Mouse (Mus musculus) T-helper 2 cell (primary cell): ENCODE measurements around the gene Pgghg.

Source experiments
- in situ Hi-C: fragments of 300-600 bp; cut with MboI, MseI; formaldehyde crosslinking; loops from one replicate; pipeline ENCODE4 v1.15.1; 2025; ENCODE audit warnings: high pct_unique_total_duplicates

Gene Pgghg

GRCm38 (mm10) chr7:140941222-140942051 lies at the start of gene Pgghg:
TSS of gene Pgghg (plus strand) at chr7:140941391.
- in situ Hi-C loops = no loop called here

DNA sequence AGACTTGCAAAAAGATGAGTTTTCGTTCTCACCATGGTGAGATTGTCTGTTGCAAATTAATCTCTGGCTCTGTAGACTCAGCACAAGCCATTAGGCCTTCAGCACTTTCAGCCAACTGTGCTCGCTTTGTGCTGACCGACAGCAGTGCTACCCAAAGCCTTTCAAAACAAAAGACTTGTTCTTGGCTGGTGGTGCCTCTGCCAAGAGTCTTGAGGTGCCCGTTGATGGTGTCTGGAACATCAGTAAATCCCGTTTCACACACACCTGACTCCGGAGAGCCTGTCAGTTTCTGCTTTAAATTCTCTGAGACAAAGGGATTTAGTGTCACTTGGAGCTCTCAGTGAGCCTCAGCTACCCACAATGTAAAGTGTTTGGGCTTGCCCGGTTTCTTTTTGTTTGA lies 47.2 kb upstream of the Pgghg start:
- in situ Hi-C loops = no loop called here

DNA sequence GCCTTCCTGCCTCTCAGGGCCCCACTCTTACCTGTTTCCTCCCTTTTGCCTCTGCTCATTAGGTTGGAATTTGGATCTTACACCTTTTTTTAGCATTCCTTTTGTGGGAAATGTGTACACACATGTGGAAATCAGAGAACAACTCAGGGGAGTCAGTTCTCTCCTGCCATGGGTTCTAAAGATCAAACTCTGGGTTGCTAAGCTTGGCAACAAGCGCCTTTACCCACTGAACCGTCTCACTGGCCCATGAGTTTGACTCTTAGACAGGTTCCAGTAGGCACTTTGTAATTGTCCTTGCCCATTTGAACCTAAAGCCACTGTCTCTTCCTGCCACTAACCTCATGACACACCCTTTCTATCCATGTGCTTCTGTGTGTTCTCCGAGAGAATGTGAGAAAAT lies 46.6 kb upstream of the Pgghg start:
- in situ Hi-C loops = no loop called here

DNA sequence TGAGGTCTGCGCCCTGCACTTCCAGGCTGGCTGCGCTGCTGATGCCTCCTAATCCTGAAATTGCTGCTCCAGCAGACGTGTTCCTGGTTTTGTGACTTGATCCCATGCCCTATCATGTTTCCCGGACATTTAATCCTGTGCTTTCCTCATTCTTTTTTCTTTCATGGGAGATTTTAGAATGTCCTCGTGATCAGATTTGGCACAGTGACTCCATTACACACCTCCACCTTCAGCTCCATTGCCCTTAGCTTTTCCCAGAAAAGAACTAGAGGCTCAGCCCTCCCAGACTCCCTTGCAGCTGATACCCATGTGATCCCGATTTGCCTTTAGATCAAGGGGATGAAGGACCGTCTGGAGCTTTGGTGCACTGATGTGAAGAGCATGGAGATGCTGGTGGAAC lies 43.3 kb upstream of the Pgghg start:
- in situ Hi-C loops = no loop called here

DNA sequence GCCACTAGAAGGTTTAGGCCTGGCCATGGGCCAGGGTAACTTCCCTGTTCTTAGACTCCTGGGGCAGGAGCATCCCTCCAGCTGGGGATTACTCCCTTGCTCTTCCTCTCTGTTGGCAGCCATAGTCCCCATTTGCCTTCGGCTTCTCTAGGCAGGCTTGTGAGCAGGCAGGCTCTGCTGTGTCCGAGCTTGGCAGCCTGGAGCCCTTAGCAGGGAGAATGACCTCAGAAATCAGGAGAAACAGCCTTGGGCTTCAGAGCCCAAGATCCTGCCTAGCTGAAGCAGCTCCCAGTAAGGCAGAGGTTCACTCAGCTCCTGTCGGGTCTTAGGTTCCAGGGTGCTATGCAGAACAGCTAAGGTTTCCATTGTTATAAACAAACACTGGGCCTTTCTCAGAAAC lies 42.1 kb upstream of the Pgghg start:
- in situ Hi-C loops = no loop called here

GRCm38 (mm10) chr7:140900220-140900619 lies 41.0 kb upstream of the Pgghg start, which contains the start of gene Cox8b:
TSS of gene Cox8b (minus strand) at chr7:140900446.
- in situ Hi-C loops = loop anchor here (5.0 to 10.0 kb wide), 2 partner anchors 58 to 275 kb away; partner anchors contain the start of gene Rnh1

GRCm38 (mm10) chr7:140902036-140902875 lies 38.9 kb upstream of the Pgghg start:
- in situ Hi-C loops = loop anchor here (5.0 to 10.0 kb wide), 2 partner anchors 60 to 273 kb away; partner anchors contain the start of gene Rnh1

GRCm38 (mm10) chr7:140903212-140903611 lies 38.0 kb upstream of the Pgghg start:
- in situ Hi-C loops = loop anchor here (5.0 to 10.0 kb wide), 2 partner anchors 61 to 272 kb away; partner anchors contain the start of gene Rnh1

DNA sequence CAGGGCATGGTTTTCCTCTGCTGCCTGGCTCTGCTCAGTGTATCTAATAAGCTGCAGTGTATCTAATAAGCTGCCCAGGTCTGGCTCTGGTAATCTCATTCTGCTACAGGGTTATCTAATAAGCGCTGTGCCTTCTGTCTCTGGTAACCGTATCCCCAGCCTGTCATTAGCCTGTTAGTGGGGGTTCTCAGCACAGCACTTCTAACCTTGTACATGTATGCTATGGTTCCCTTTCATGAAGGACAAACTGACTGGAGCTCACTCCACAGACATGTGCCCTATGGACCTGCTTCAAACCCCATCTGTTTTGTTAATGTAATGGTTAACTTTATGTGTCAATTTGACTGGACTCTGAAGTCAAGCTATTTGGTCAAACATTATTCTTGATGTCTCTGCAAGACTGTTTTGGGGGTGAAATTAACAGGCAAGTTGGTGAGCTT lies 35.5 kb upstream of the Pgghg start:
- in situ Hi-C loops = loop anchor here (5.0 to 10.0 kb wide), 2 partner anchors 147 to 269 kb away; partner anchors contain the start of gene Rnh1

GRCm38 (mm10) chr7:140907131-140907530 lies 34.1 kb upstream of the Pgghg start:
- in situ Hi-C loops = loop anchor here (5.0 to 10.0 kb wide), 2 partner anchors 145 to 268 kb away; partner anchors contain the start of gene Rnh1

DNA sequence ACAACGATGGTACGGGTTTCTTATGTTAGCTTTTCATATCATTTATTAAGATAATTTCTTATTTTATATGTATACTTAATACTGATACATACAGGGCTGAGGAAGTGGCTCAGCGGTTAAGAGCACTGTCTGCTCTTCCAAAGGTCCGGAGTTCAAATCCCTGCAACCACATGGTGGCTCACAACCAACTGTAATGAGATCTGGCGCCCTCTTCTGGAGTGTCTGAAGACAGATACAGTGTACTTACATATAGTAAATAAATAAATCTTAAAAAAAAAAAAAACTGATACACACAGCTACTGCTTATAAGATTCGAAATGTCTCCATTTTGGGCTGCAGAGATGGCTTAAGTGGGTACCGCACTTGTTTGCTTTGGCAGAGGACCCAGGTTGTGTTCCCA lies 33.5 kb upstream of the Pgghg start:
- in situ Hi-C loops = loop anchor here (5.0 to 10.0 kb wide), 2 partner anchors 145 to 267 kb away; partner anchors contain the start of gene Rnh1

- in situ Hi-C loops = loop anchor here (5.0 to 10.0 kb wide), 2 partner anchors 144 to 267 kb away; partner anchors contain the start of gene Rnh1
These were observed 33.0 kb upstream of the Pgghg start for GRCm38 (mm10) chr7:140908181-140908580.

DNA sequence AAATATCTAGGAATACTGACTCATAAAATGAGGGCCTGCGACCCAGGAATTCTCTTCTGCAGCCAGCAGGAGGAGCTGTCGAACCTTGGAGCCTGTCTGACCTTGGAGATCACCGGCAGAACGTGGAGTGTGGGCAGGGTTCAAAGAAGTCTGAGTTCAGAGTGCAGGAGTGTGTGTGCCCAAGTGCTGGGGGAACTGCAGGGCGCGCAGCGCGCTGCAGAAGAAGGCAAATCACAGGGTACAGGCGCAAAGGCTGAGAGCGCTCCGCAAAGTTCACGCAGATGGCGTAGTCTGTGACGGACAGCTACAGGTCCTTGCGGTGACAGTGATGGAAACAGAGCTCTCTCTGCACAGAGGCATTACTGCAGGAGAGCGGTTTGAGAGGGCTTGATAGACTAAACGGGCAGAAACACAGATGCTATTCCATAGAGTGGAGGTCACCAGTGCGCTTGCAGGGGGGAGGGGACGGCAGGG lies 32.5 kb upstream of the Pgghg start:
- in situ Hi-C loops = loop anchor here (5.0 to 10.0 kb wide), 2 partner anchors 144 to 266 kb away; partner anchors contain the start of gene Rnh1

DNA sequence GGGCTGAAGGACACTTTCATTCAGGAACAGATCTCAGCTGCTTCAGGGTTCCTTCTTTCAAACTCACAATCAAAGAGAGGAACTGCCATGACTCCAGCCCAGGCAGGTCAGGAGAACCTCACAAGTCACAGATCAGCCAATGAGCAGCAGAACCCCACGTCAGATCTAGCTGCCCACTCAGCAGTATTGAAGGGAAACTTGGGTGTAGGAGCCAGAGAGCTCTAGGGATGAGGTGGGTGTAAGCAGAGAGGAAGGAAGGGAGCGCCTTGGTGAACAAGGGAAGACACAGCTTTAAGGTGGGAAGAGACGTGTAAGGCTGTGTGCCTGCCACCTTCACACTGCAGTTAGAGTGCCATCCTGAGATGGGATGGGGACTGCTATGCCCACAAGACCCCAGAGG lies 28.9 kb upstream of the Pgghg start:
- in situ Hi-C loops = no loop called here

- in situ Hi-C loops = no loop called here
These were observed 28.2 kb upstream of the Pgghg start for GRCm38 (mm10) chr7:140912846-140913482.

- in situ Hi-C loops = no loop called here
These were observed 27.0 kb upstream of the Pgghg start for GRCm38 (mm10) chr7:140914031-140914690.

- in situ Hi-C loops = no loop called here
These were observed 21.3 kb upstream of the Pgghg start for GRCm38 (mm10) chr7:140919911-140920310.

DNA sequence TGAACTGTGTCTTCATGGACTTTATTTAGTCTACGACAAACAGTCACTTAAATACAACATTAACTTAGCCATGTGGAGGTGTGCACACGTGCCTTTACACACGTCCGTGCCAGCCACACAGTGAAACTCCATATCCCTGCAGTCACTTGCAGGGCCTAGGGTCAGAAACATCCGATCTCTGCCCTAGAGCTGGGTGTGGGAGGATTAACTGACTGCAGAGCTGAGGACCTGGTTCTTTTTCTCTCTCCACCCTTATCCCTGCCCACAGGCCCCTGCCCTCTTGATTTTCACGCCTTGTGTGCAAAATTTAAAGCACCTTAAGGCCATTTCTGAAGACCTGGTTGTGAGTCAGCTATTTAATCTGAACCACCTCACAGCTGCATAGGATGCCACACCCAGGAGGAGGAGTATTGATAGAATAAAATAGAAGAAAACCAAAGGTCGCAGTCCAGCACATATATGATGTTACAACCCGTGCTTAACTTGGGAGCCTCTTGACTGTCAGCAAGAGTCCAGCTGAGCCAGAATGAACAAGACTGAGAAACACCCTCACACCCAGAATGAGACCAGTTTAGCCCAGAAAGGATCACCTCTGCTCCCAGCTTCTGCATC lies 20.7 kb upstream of the Pgghg start, which contains the start of gene Nlrp6:
Nlrp6 (plus strand) TSS at position 485 of the 612 bp plus-strand sequence.
- in situ Hi-C loops = no loop called here

DNA sequence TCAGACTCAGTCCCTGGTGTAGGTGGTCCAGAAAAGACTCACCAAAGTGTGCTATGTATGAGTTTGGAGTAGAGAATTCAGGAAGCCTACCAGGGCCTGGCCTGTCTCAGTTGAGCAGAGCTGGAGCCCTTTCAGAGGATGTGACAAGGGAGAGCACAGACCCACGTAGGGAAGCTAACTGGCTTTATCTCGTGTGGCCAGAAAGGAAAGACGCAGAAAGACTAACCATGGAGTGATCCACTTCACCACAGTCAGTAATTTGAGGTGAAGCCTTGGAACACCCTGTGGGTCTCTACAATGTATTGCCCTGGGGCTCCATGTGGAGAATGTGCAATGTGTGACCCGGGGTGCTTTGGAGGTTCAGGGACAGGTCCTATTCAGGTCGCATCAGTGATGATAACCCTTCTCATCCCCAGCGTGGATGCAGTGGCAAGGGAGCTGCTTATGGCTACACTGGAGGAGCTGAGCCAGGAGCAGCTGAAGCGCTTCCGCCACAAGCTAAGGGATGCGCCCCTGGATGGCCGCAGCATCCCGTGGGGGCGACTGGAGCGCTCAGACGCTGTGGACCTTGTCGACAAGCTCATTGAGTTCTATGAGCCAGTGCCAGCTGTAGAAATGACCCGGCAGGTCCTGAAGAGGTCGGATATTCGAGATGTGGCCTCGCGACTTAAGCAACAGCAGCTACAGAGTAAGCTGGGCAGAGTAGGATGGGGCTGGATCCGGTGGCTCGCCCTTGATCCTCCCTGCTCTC lies 19.8 kb upstream of the Pgghg start:
- in situ Hi-C loops = no loop called here
